Mouse (Mus musculus) embryo, embryonic 11 days (tissue): ENCODE measurements around the gene Psd4.

Experiments used
- DNase-seq: peaks from one replicate; pipeline ENCODE4 v3.0.0-alpha.2; 2015

Psd4 gene

DNA sequence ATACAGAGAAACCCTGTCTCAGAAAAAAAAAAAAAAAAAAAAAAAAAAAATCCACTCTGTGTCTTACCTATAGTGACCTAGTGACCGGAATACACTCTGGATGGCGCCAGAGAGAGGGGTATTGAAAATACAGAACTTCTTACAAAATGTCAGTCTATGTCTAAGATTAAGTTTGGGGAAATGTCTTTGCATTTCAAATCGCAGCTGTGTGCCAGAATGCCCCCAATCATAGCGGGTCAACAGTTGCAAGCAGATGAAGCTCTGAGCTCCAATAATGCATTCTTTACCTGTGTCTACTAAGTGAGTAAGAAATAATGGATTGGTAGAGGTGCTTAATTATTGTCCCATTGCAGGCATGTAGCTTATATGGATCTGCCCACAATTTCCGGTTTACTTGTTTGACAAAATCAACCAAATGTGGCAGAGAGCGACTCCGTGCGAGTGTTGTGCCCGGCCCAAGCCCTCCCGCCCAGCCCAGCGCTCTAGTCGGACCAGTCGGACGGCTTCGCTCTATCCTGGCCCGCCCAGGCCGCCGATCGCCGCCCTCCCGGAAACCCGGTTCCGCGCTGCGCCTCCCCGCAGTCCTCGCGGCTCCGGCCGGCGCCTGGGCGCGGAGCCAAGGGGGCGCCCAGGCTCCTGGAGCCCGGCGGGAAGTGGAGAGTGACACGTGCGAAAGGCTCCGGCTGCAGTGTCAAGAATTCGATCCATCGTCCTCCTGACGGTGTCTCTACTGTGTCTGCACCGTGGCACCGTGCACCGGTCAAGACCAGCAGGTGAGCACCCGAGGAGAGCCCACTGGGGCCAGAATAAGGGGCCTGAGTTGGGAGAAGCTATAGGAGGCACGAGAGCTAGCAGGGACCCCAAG is at the start of gene Psd4:
TSS of gene Psd4 (plus strand) at position 551 of the 865 bp plus-strand sequence.
- DNase-seq: peak; percentile 69

DNA sequence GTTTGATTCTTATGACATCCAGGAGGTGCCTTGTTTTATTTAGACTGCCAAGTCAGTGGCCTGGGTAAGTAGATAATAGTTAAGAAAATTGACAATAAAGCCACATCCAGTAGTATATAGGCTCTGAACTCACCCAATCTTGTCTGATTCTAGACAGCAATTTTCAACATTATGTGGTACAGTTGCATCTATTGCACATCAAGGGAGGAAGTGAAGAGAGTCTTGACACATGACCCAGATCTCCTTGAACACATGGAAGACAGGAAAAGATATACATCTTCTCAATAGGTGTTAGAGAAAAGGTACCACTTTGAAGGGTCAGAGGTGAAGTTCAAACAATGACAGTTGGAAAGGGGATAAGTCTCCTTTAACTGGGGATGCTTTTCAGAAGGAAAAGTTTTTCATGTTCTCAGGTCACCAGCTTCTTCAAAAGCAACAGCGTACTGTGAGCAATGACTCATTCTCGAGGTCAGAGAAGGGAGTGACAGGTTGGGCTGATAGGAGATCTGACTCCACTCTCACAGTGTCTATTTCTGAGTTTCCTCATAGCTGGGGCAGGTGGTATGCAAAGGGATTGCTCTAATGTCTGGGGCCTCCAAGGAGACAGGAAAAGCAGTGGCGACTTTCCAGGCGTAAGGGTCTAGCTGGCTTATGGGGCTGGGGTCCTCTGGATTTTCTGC is 49.3 kb upstream of the Psd4 start:
- no peak for DNase-seq

- no peak for DNase-seq
These were observed 32.0 kb upstream of the Psd4 start for GRCm38 (mm10) chr2:24335333-24335732.

DNA sequence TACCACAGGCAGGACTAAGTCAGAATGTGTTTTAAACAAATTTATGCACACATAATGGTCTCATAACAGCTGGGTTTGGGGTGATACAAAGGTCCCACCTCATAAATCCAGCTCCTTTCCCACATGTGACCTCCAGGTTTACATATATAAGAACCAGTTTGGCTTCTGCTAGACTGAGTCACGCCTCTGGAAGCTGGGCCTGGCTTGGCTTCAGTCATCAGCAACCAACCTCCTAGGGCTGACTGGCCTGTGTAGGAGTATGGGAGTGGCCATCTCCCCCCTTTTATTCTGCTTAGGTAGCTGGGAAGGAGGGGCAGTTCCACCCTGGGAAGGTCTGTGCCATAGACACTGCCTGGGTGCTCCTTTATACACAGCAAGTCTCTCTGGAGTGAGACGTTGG is 30.8 kb upstream of the Psd4 start, which contains the start of gene Il1rn:
TSS of gene Il1rn (plus strand) at position 309 of the 400 bp plus-strand sequence.
- no peak for DNase-seq

GRCm38 (mm10) chr2:24341395-24341885 is 25.9 kb upstream of the Psd4 start:
- DNase-seq: no peak

DNA sequence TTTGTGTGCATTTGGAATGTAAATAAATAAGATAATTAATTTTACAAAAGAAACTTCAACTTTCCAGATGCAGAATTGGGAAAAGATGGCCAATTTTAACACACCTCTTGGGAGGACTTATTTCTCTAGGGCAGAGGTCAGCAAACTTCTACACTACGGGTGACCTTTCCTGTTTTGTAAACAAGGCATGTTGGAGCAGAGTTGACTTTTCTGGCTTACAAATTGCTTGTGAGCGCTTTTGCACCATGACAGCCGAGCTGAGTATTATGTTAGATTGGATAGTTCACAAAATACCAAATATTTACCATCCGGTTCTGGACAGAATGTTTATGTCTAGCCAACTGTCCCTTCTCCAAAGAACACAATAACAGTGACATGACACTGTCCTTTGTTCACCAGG is 22.8 kb upstream of the Psd4 start:
- DNase-seq: no peak

DNA sequence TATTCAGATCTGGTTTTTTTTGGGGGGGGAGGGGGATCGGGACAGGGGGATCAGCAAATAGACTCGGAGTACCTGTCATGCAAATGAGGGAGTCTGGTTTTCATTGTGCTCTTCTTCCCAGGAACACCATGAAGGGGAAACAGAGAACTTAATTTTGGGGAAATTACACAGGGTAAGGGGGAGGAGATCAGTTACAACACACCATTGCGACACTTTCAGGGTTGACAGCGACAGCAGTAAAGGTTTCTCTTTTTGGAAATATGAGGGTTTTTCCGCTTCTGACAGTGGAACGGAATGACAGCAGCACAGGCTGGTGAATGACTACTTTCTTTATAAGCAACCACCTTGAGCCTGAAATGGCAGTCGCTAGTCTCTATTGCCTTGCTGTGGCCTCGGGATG is 22.3 kb upstream of the Psd4 start:
- DNase-seq: no peak

DNA sequence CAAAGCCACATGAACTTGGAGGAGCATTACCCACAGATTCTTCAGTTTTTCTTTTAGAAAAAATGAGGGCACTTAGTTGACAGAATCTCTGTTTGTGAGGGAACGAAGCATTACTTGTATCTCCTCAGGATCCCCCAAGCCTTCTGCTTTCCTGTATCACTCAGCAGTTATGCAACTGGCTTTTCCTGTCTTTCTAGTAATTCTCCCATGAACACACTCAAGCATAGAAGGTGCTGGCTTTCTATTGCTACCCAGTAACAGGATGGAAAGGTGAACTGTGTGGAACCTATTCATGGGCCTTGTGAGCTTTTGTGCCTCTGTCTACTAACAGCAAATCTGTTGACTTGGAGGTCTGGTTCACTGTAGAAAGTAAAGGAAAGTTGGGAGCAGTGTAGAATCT is 19.5 kb upstream of the Psd4 start:
- no peak for DNase-seq

GRCm38 (mm10) chr2:24351159-24351558 is 16.2 kb upstream of the Psd4 start:
- DNase-seq: no peak

DNA sequence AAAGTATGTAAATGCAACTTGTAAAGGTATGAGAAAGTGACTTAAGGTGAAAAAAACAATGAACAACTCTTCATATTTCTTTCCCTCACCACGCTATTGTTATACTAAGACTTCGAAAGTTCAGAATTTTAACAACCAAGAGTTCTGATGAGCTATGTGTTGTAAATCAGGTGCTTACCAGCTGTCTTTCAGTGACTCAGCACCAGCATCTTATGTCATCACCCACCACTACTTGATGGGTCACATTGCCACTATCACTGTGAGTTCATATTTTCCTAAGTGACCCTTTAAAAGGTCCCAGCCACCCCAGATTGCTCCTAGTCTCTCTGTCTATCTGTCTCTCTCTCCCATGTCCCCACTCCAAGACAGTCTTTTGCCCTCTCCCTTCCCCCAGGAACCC is 14.3 kb upstream of the Psd4 start:
- DNase-seq: no peak

DNA sequence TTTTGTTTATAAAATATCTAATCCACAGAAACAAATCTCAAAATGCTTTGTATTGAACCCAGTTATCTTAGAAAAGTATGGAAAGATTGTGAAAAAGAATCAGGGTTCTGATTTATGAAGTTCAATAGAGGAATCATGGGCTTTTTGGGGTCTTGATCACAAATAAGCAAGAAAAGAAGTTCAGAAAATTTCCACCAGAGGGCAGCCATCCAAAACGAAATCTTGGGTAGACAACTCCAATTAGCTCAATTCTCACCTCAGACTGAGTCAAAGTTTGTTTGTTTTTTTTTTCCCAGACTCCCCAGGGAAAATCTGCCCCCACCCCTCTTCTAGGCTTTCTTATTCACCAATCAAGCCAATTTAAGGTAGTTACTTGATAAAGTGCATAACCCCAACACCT is 9.7 kb upstream of the Psd4 start:
- peak; percentile 36 for DNase-seq

DNA sequence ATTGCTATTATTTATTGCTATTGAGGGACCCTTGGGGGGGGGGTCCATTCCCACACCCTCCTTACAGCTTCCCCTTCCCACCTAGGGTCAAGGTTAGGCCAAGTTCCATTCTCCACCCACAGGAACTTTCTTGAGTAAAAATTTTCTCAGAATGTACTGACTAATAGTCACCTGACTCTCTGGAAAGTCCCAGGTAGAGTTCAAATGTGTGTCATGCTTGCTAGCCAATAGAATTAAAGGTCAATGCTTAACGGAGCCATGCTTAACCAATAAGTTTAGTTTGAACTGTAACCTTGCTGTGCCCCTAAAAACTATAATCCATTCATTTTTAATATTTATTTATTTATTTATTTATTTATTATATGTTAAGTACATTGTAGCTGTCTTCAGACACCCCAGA is 8.0 kb upstream of the Psd4 start:
- DNase-seq: no peak

DNA sequence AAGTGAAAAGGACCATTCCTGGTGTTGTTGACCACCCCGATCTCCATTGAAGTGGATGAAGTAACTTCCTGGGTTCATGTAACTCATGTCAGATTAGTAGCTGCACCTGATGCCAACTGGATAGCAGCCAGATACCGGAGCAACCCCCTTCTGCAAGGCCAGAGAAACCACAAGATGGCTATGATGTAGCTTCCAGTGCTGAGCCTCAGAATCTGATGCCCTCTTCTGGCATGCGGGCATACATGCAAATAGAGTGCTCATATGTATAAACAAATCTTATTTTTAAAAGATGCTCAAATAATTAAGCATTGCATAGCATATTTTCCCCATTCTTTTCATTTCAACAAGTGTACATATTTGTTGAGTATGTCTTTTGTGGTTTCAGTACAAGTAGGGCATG is 3.6 kb upstream of the Psd4 start:
- DNase-seq: no peak

- DNase-seq: no peak
These were observed 985 bp upstream of the Psd4 start for GRCm38 (mm10) chr2:24366214-24366975.

- DNase-seq: no peak
These were observed 498 bp downstream of the Psd4 start for GRCm38 (mm10) chr2:24367895-24368261.

DNA sequence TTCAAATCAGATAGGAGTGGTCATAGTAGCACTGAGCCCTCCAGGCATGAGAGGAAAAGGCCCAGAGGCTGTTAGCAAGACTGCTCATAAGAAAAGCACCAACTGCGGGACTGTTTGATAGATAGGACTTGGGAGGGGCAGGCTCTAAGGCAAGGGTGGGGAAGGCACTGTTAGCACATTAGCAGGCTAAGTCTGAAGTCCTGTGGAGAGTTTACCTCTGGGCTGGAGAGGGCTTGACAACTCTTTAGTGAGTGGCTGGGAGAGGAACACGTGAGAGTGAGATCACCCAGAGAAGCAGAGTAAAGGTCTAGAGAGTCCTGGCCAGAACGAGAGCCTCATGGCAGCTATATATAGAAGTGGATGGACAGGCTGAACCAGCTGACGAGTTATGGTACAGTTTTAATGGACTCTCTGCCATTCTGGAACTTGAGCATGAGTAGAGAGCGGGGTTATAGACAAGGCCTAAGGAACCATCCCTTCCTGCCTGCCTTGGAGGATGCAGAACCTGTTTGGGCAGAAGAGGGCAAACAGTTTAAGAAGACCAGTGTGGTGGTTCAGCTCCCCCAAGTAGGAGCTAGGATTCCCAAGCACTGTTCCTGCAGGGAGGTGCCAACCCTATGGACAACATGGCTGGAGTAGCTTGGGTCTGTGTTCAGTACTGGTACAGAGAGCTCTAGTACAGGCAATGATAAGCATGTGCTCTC is 11.5 kb downstream of the Psd4 start:
- DNase-seq: no peak

DNA sequence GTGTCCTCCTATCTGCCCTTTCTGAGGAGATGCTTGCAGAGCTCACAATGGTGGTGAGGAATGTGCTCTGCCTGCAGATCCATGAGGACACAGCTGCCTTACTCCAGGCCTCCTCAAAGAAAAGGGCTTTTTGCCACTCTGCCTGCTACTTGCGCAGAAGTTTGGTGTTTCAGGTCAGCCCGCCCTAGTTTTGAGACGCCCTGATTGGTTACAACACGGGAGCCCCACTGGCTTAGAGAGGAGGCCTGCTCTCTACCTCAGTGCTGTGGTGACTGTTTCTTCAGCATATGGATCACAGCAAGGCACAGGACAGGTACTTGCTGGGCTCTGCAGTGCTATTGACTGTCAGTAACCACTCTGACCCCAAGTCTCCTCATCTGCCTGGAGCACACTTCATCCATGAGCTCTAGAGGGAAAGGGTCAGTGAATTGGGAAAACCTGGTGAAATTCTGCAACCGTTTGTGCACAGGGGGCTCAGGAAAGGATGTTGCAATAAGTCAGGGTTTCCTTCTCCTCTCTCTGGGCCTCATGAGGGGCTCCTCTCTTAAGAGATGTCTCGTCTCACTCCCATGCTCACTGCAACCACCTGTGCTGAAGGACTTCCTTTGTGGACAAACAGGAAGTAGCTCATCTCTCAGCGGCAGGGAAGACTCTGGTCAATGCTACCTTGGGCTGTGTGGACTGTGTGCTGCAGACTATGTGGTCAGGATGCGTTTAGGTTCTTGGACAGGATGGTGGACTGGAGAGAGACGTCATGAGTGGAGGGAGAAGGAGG is 15.3 kb downstream of the Psd4 start:
- DNase-seq: no peak

DNA sequence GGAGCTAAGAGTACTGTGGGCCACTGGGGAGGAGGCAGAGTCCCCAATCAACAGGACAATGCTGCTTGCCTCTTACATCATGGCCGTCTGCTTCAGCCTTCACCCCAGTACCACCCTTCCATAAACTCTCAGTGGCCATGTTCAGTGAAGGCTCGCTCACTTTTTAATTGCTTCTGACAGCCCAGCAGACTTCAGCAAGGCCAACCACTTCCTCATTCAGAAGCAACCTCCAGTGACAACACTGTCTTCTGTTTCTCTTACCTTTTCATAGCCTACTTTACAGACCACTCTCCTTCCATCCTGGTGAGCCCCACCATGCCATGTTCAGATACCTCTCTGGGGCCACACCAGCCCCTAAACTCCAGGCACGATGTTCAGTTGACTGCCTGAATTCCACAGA is 16.3 kb downstream of the Psd4 start:
- DNase-seq: no peak

GRCm38 (mm10) chr2:24384393-24384792 is 17.0 kb downstream of the Psd4 start:
- DNase-seq: no peak

DNA sequence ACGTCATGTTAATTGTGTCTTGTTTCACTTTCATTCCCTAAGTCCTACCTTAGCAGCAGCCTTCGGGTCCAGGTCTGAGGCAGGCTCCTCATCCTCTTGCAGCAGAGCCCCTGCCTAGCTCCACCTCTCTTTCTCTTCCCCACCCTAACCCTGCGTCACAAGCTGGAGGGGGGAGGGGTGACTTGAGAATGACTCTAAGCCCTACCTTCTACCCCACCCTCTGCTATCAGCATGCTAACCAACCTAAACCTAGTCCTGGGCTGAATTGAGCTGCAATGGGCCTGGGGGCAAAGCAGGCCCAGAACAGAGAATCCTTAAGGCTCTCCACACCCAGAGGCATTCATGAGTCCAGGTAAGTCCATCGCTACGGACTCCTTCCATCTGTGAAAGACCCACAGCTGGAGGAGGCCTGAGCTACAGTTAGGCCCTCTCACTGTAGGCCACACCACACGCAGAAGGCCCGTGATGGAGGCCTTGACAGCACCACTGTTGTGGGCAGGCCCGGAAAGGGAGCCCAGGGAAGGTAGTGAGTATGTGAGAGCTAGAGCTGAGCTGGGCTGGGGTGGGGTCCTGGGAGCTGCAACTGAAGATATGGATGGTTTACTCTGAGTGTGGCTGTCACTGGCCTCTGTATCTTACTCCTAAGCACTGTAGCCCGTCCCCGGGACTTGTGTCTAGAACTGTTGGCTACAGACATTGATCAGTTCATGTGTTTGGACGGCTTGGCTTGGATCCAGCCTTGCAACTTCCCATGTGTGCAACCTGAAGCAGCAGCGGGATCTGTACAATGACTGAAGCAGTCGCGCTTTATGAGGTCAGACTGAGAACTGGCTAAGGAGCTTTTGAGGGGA is 18.0 kb downstream of the Psd4 start:
- DNase-seq: no peak
